Mouse (Mus musculus) MEL (cell line): ENCODE results near the gene Slc25a34. TPM values are rescaled to one million over a fixed set of nuclear protein-coding genes. Genes with fewer than 3 reads are reported as not detected.

Source experiments
- DNase-seq: peaks from one replicate; pipeline ENCODE4 v3.0.0; 2011; ENCODE audit warnings: low read depth, low spot score
- H3K27ac ChIP-seq: 2 replicates; pipeline ENCODE4 v1.5.1; 2012; ENCODE audit warnings: low read depth, mild to moderate bottlenecking, control low read depth, low read length, moderate library complexity; ENCODE audit not compliant: control insufficient read depth
- H3K27me3 ChIP-seq, 2 experiments: fragments of 150-350 bp in 1 of 2; sonication (generic) in 1 of 2; 2 replicates each; pipeline ENCODE4 v1.6.1; 2012; ENCODE audit warnings: low read length in 2 of 2, mild to moderate bottlenecking in 2 of 2, improper control_type of control experiment in 1 of 2, moderate library complexity in 1 of 2; ENCODE audit not compliant: insufficient read depth in 2 of 2, control insufficient read depth in 1 of 2
- H3K36me3 ChIP-seq, 2 experiments: 2 replicates each; pipeline ENCODE4 v1.6.1; 2012 to 2014; ENCODE audit warnings: low read length in 2 of 2, improper control_type of control experiment in 1 of 2, inconsistent platforms in 1 of 2, mild to moderate bottlenecking in 1 of 2; ENCODE audit not compliant: insufficient read depth in 2 of 2, control insufficient read depth in 1 of 2
- H3K4me1 ChIP-seq, 2 experiments: fragments of 150-350 bp in 1 of 2; sonication (generic) in 1 of 2; 2 replicates each; pipeline ENCODE4 v1.6.1; 2012; ENCODE audit warnings: low read length in 2 of 2, improper control_type of control experiment in 1 of 2, mild to moderate bottlenecking in 1 of 2; ENCODE audit not compliant: insufficient read depth in 2 of 2, control insufficient read depth in 1 of 2
- H3K4me3 ChIP-seq, 2 experiments: fragments of 150-350 bp in 1 of 2; sonication (generic) in 1 of 2; 2 replicates each; pipeline ENCODE4 v1.5.1; 2012; ENCODE audit warnings: low read depth in 2 of 2, low read length in 2 of 2, mild to moderate bottlenecking in 2 of 2, moderate library complexity in 2 of 2, control low read depth in 1 of 2, improper control_type of control experiment in 1 of 2; ENCODE audit not compliant: control insufficient read depth in 1 of 2, insufficient read depth in 1 of 2
- H3K79me2 ChIP-seq: 2 replicates; pipeline ENCODE4 v1.6.1; 2012; ENCODE audit warnings: mild to moderate bottlenecking, low read length, moderate library complexity; ENCODE audit not compliant: control insufficient read depth, poor library complexity, insufficient read depth
- H3K9ac ChIP-seq: 2 replicates; pipeline ENCODE4 v1.6.1; 2012; ENCODE audit warnings: low read depth, mild to moderate bottlenecking, control low read depth, low read length, moderate library complexity; ENCODE audit not compliant: control insufficient read depth, poor library complexity, severe bottlenecking
- H3K9me3 ChIP-seq: fragments of 150-350 bp; sonication (generic); replicated peaks from 2 replicates; pipeline ENCODE4 v1.6.1; 2012; ENCODE audit warnings: mild to moderate bottlenecking, low read length, improper control_type of control experiment, moderate library complexity; ENCODE audit not compliant: insufficient read depth
- BHLHE40 ChIP-seq: IDR thresholded peaks from 2 replicates; pipeline ENCODE4 v1.6.1; 2012; ENCODE audit warnings: low read depth, mild to moderate bottlenecking, inconsistent platforms, low read length, improper control_type of control experiment, borderline replicate concordance
- CHD2 ChIP-seq: IDR thresholded peaks from 2 replicates; pipeline ENCODE4 v1.6.1; 2011; ENCODE audit warnings: low read length, improper control_type of control experiment
- E2F4 ChIP-seq: IDR thresholded peaks from 2 replicates; pipeline ENCODE4 v1.6.1; 2011; ENCODE audit warnings: low read depth, low read length, improper control_type of control experiment, borderline replicate concordance
- EP300 ChIP-seq, 2 experiments: IDR thresholded peaks; 2 replicates each; pipeline ENCODE4 v1.6.1; 2011; ENCODE audit warnings: improper control_type of control experiment in 2 of 2, low read length in 2 of 2, low read depth in 1 of 2, mild to moderate bottlenecking in 1 of 2
- ETS1 ChIP-seq: IDR thresholded peaks from 2 replicates; pipeline ENCODE4 v1.6.1; 2012; ENCODE audit warnings: low read depth, mild to moderate bottlenecking, inconsistent platforms, low read length, improper control_type of control experiment, moderate library complexity
- GATA1 ChIP-seq: IDR thresholded peaks from 2 replicates; pipeline ENCODE4 v1.6.1; 2011; ENCODE audit warnings: low read depth, low read length, improper control_type of control experiment
- JUND ChIP-seq: IDR thresholded peaks from 2 replicates; pipeline ENCODE4 v1.6.1; 2011; ENCODE audit warnings: low read depth, mild to moderate bottlenecking, improper control_type of control experiment, low read length
- KAT2A ChIP-seq: conservative IDR thresholded peaks from 2 replicates; pipeline ENCODE4 v1.6.1; 2012; ENCODE audit warnings: low read depth, low read length, improper control_type of control experiment, inconsistent platforms
- MAFK ChIP-seq: IDR thresholded peaks from 2 replicates; pipeline ENCODE4 v1.6.1; 2011; ENCODE audit warnings: low read depth, mild to moderate bottlenecking, low read length, improper control_type of control experiment, borderline replicate concordance
- MAX ChIP-seq: IDR thresholded peaks from 2 replicates; pipeline ENCODE4 v1.6.1; 2011; ENCODE audit warnings: low read length, improper control_type of control experiment
- MAZ ChIP-seq: IDR thresholded peaks from 2 replicates; pipeline ENCODE4 v1.6.1; 2012; ENCODE audit warnings: low read depth, mild to moderate bottlenecking, inconsistent platforms, low read length, improper control_type of control experiment
- MYB ChIP-seq: IDR thresholded peaks from 2 replicates; pipeline ENCODE4 v1.6.1; 2011; ENCODE audit warnings: mild to moderate bottlenecking, low read depth, low read length, improper control_type of control experiment
- NELFE ChIP-seq: IDR thresholded peaks from 2 replicates; pipeline ENCODE4 v1.6.1; 2011; ENCODE audit warnings: low read depth, low read length, improper control_type of control experiment
- NRF1 ChIP-seq: IDR thresholded peaks from 2 replicates; pipeline ENCODE4 v1.6.1; 2014; ENCODE audit warnings: low read depth, mild to moderate bottlenecking, inconsistent platforms, low read length, improper control_type of control experiment, moderate library complexity; ENCODE audit not compliant: poor library complexity, insufficient read depth, severe bottlenecking
- SIN3A ChIP-seq: IDR thresholded peaks from 2 replicates; pipeline ENCODE4 v1.6.1; 2012; ENCODE audit warnings: low read length, improper control_type of control experiment, inconsistent platforms
- UBTF ChIP-seq: IDR thresholded peaks from 2 replicates; pipeline ENCODE4 v1.6.1; 2012; ENCODE audit warnings: low read depth, mild to moderate bottlenecking, inconsistent platforms, low read length, improper control_type of control experiment, moderate library complexity, borderline replicate concordance; ENCODE audit not compliant: insufficient read depth
- USF1 ChIP-seq: IDR thresholded peaks from 2 replicates; pipeline ENCODE4 v1.6.1; 2014; ENCODE audit warnings: low read depth, mild to moderate bottlenecking, inconsistent platforms, low read length, improper control_type of control experiment, moderate library complexity
- ZC3H11A ChIP-seq: IDR thresholded peaks from 2 replicates; pipeline ENCODE4 v1.6.1; 2012; ENCODE audit warnings: low read depth, mild to moderate bottlenecking, inconsistent platforms, low read length, improper control_type of control experiment
- ZMIZ1 ChIP-seq: IDR thresholded peaks from 2 replicates; pipeline ENCODE4 v1.6.1; 2012; ENCODE audit warnings: low read depth, mild to moderate bottlenecking, inconsistent platforms, low read length, improper control_type of control experiment, moderate library complexity
- ZNF384 ChIP-seq: IDR thresholded peaks from 2 replicates; pipeline ENCODE4 v1.6.1; 2012; ENCODE audit warnings: low read depth, mild to moderate bottlenecking, inconsistent platforms, low read length, improper control_type of control experiment
- polyA plus RNA-seq, 2 experiments: library from polyadenylated mRNA; stranded (reverse) in 1 of 2; unstranded in 1 of 2; fragments of >175 nt in 1 of 2; fragments of >200 nt in 1 of 2; gene quantifications; 2 replicates each; pipeline versions ENCODE4 v1.2.1 to v1.2.4; 2012; ENCODE audit warnings: low replicate concordance in 2 of 2, low read depth in 1 of 2; ENCODE audit not compliant: insufficient read length in 2 of 2, insufficient read depth in 1 of 2, missing spikeins in 1 of 2
- total RNA-seq: library from RNA; depleted of rRNA; stranded (reverse); fragments of 300-350 nt; gene quantifications from 2 replicates; pipeline ENCODE4 v1.2.3, GENCODE M21; 2012

Slc25a34 gene
- total and polyA plus RNA-seq, 3 experiments: 0.10 TPM; not detected in 2

DNA sequence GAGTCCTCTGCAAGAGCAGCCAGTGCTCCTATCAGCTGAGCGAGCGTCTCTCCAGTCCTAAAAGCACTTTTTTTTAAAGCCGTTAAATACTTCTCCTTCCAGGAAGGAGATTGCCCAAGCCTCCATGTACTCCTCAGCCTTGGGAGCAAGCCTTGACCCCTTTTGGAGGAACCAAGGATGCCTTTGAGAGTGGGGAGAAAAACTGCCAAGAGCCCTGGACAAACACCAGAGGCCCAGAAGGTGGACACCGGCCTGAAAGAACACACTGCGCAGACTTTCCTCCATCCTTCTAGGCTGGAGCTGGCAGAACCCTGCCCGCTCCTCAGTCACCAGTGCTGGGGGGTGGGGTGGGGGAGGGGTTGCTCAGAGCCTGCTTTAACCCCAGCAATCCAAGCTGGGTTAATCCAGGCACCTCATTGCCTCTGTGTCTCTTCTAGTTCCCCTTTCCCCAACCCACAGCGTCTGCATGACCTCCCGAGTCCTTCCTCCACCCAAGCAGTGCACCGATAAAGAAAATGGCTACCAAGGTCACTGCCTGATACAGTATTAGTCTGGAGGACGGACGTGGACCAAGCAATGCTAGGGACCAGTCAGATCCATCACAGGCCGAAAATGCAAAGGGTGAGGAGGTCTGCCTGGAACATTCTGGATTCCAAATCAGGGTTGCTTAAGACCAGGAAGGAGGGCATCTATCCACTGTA is 32.4 kb upstream of the Slc25a34 start:
- Histone ChIP-seq H3K79me2 (no peaks in the 10 kb centered on the region), H3K4me3 (no peak overlapping the region), H3K9ac (no peak overlapping the region), H3K4me1 (peaks cover 0 to 5% of the 10 kb centered on the region in 2 experiments; a peak in 1 of 4 replicates), H3K27ac (no peak overlapping the region), H3K27me3 (no peaks in the 10 kb centered on the region), H3K9me3 (no peaks in the 10 kb centered on the region), H3K36me3 (no peaks in the 10 kb centered on the region; a peak in 2 of 4 replicates)
- peak; percentile 70 for DNase-seq
- TF ChIP-seq ZMIZ1: no peak
- TF ChIP-seq EP300 (IDR thresholded peaks at IDR 0.05; ENCODE audit: low read depth in 1 of 2, low read length in 2 of 2): no peak
- no peak for TF ChIP-seq E2F4

DNA sequence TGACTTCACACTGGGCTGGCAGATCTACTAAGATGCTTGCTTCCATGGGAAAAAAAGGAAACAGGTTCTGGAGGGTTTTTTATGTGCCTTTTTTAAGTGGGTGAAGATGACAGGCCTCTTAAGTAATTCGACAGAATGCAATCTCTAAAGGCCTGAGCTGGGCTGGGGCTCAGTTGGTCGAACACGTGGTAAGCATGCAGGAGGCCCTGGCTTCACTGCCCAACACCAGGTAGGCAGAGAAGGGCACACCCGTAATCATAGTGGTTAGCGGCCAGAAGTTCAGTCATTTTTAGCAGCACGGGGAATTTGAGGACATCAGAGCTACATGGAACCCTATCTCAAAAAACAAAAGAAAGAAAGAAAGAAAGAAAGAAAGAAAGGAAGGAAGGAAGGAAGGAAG is 30.9 kb upstream of the Slc25a34 start:
- TF ChIP-seq MAFK (no peak), GATA1 (no peak), NRF1 (no peak), MAZ (no peak), MYB (no peak)
- TF ChIP-seq, all 39 proteins: peak for 0
- no peak for DNase-seq
- Histone ChIP-seq H3K27me3 (no peaks in the 10 kb centered on the region), H3K4me3 (no peak overlapping the region), H3K9ac (no peak overlapping the region), H3K79me2 (no peaks in the 10 kb centered on the region), H3K27ac (no peak overlapping the region), H3K4me1 (peaks cover 0 to 5% of the 10 kb centered on the region in 2 experiments; a peak in 1 of 4 replicates), H3K9me3 (no peaks in the 10 kb centered on the region), H3K36me3 (no peaks in the 10 kb centered on the region; a peak in 2 of 4 replicates)

DNA sequence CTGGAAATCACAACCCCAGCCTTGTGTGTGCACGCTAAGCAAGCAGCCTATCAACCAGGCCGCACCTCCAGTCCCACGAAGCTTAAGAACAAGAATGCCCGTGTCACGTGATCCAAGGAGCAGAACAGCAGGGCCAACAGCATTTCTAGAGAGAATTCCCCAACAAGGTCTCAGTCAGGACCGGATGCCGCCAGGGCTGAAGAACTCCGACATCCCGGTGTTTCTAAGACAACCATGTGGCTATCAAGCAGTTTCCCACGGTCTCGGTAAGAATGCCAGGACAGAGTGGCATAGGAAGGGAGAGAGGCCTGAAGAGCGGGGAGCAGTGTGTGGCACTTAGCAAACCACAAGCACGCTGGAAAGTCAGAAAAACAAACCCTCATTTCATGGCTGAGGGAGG is 30.2 kb upstream of the Slc25a34 start:
- no peak for DNase-seq
- no peak overlapping the region for H3K27ac ChIP-seq
- no peaks in the 10 kb centered on the region for H3K79me2 ChIP-seq
- H3K4me3 ChIP-seq: no peak overlapping the region
- no peaks in the 10 kb centered on the region; a peak in 2 of 4 replicates for H3K36me3 ChIP-seq
- peaks cover 0 to 5% of the 10 kb centered on the region in 2 experiments; a peak in 1 of 4 replicates for H3K4me1 ChIP-seq
- H3K9ac ChIP-seq: no peak overlapping the region
- no peaks in the 10 kb centered on the region for H3K9me3 ChIP-seq
- TF ChIP-seq MAX (no peak), JUND (no peak), GATA1 (no peak), MYB (no peak), EP300 (IDR thresholded peaks at IDR 0.05; ENCODE audit: low read depth in 1 of 2, low read length in 2 of 2) (no peak), KAT2A (no peak), ETS1 (no peak), SIN3A (no peak), ZC3H11A (no peak), USF1 (no peak), UBTF (no peak), ZNF384 (no peak), CHD2 (no peak), NRF1 (no peak), NELFE (no peak), BHLHE40 (no peak)
- TF ChIP-seq, all 39 proteins: peak for 0
- no peaks in the 10 kb centered on the region for H3K27me3 ChIP-seq
